Mouse (Mus musculus) heart, adult 2 months (tissue): ENCODE measurements at regions not wholly inside any gene's neighbourhood (a gene's known extent, or its start where the extent isn't known, plus 50 kb on each side); places are given as distances from the start of the nearest gene placed in this dataset.

Experiments
- CTCF ChIP-seq: fragments of 200-600 bp; IDR thresholded peaks from 2 replicates; pipeline ENCODE4 v1.8.1; 2022; ENCODE audit warnings: antibody characterized with exemption, mild to moderate bottlenecking, moderate library complexity
- EP300 ChIP-seq: fragments of 200-500 bp; IDR thresholded peaks from 2 replicates; pipeline ENCODE4 v1.6.1; 2011; ENCODE audit warnings: low read depth, low read length, control low read depth; ENCODE audit not compliant: insufficient read depth
- POLR2A ChIP-seq: fragments of 200-500 bp; IDR thresholded peaks from 2 replicates; pipeline ENCODE4 v1.6.1; 2011; ENCODE audit warnings: mild to moderate bottlenecking, low read depth, low read length, control low read depth; ENCODE audit not compliant: insufficient read depth

GRCm38 (mm10) chr10:95619601-95620000 is 53.6 kb downstream of the Anapc15-ps start:
- TF ChIP-seq CTCF = no peak
- no peak for TF ChIP-seq EP300
- TF ChIP-seq POLR2A = no peak
